Mouse (Mus musculus): ENCODE measurements at regions not wholly inside any gene's neighbourhood (a gene's known extent, or its start where the extent isn't known, plus 50 kb on each side); places are given as distances from the start of the nearest gene placed in this dataset.

GRCm38 (mm10) chr8:46898697-46899445 is 87.8 kb upstream of the Enpp6 start:
- no peaks in the 10 kb centered on the region for H3K36me3 ChIP-seq
- no peaks in the 10 kb centered on the region for H3K9me3 ChIP-seq (replicated peaks)
- H3K9ac ChIP-seq = no peak overlapping the region
- no peak overlapping the region for H3K4me3 ChIP-seq
- H3K27ac ChIP-seq (ENCODE audit: poor library complexity, severe bottlenecking) = no peak overlapping the region
- peaks cover 8% of the 10 kb centered on the region for H3K4me1 ChIP-seq (replicated peaks)
- ATAC-seq (ENCODE audit: insufficient number of reproducible peaks, low FRiP score) = peak; percentile 48; the same call in 1 of the 2 replicates
- WGBS = 31% methylated on average over 5 of the region's 5 CpGs
- H3K27me3 ChIP-seq (replicated peaks) = no peaks in the 10 kb centered on the region
- H3K4me2 ChIP-seq = no peak overlapping the region

DNA sequence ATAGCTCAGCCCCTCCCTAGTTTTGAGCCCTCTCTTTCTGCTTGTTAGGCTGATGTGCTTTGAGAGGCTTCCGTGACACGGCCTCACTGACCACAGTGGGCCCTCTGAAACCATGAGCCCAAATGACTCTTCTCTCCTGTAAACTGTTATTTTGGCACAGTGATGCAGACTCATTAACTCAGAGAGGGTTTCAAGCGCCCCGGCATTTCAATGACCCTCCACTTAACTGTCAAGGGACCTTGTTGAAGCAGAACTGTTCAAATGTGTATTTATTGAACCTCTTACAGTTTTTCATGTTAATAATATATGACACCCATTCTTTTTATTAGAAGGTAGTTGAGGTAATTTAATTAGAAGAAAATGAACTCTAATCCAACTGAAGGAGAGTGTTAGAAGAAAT is 85.9 kb upstream of the Enpp6 start:
- ATAC-seq (ENCODE audit: insufficient number of reproducible peaks, low FRiP score) = no peak
- H3K9ac ChIP-seq = no peak overlapping the region
- WGBS = 80% methylated on average over 4 of the region's 4 CpGs
- H3K27ac ChIP-seq (ENCODE audit: poor library complexity, severe bottlenecking) = no peak overlapping the region
- H3K27me3 ChIP-seq (replicated peaks) = no peaks in the 10 kb centered on the region
- H3K4me3 ChIP-seq = no peak overlapping the region
- no peak overlapping the region for H3K4me2 ChIP-seq
- no peaks in the 10 kb centered on the region for H3K36me3 ChIP-seq
- peaks cover 8% of the 10 kb centered on the region for H3K4me1 ChIP-seq (replicated peaks)
- H3K9me3 ChIP-seq (replicated peaks) = no peaks in the 10 kb centered on the region

DNA sequence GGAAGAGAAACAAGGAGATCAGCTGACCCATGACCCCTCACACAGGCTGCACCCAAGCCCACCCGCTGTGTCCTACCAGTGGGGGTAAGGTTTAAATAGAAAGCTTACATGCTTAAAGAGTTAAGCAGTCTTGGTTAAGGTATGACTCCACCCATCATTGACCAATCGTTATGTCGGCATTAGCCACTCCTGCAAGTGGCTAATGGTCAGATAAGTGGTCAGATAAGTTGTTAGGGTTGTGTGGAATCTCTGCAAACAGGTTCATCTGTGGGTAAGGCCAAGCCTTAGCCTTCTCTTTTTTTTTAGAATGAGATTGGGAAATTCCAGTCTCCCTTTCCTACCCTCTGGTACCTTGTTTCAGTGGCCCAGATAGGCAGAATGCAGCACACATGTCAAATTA is 82.0 kb upstream of the Enpp6 start:
- Histone ChIP-seq H3K9ac (no peak overlapping the region), H3K4me3 (no peak overlapping the region), H3K27ac (ENCODE audit: poor library complexity, severe bottlenecking) (no peak overlapping the region), H3K4me2 (no peak overlapping the region), H3K36me3 (no peaks in the 10 kb centered on the region), H3K27me3 (replicated peaks) (no peaks in the 10 kb centered on the region), H3K4me1 (replicated peaks) (no peaks in the 10 kb centered on the region), H3K9me3 (replicated peaks) (no peaks in the 10 kb centered on the region)
- no peak for ATAC-seq (ENCODE audit: insufficient number of reproducible peaks, low FRiP score)
- WGBS = 57% methylated on average over 3 of the region's 3 CpGs

DNA sequence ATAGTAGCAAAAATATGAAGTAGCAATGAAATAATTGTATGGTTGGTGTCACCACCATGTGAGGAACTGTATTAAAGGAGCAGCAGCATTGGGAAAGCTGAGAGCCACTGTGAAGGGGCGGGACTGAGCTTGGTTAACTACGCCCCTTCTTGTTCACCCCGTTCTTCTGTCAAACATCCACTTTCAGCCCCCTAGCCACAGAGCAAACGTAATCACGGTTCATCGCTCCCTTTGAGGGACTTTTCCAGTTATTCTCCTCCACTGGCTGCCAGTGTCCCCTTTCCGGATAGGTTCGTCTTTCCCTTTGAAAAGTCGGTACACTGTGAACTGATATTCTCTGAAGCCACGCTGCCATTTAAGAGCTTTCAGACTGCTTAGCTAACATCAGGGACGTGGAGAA is 79.3 kb upstream of the Enpp6 start:
- H3K4me2 ChIP-seq = no peak overlapping the region
- no peaks in the 10 kb centered on the region for H3K27me3 ChIP-seq (replicated peaks)
- no peak for ATAC-seq (ENCODE audit: insufficient number of reproducible peaks, low FRiP score)
- H3K27ac ChIP-seq (ENCODE audit: poor library complexity, severe bottlenecking) = no peak overlapping the region
- no peak overlapping the region for H3K9ac ChIP-seq
- no peaks in the 10 kb centered on the region for H3K36me3 ChIP-seq
- H3K4me1 ChIP-seq (replicated peaks) = no peaks in the 10 kb centered on the region
- H3K4me3 ChIP-seq = no peak overlapping the region
- H3K9me3 ChIP-seq (replicated peaks) = no peaks in the 10 kb centered on the region
- 75% methylated on average over 11 of the region's 11 CpGs for WGBS

GRCm38 (mm10) chr8:46908186-46908585 is 78.5 kb upstream of the Enpp6 start:
- ATAC-seq (ENCODE audit: insufficient number of reproducible peaks, low FRiP score) = no peak

DNA sequence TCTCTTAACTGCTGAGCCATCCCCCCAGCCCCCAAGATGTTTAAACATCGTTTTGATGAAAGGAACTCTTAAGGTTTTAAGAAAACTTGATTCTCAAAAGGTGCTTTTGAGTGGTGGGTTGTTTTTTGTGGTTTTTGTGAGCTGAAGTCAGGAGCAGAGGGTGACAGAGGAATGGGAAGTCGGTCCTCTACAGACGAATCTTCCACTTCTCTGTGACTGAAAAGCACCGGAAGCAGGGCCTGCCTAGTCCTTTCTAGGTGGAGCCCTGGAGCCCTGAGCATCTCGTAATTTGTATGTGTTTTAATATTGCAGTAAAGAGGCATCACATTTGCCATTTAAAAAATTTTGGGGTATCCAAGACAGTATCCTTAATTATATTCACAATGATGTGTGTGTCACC is 72.7 kb upstream of the Enpp6 start:
- Histone ChIP-seq H3K27me3 (replicated peaks) (no peaks in the 10 kb centered on the region), H3K4me3 (no peak overlapping the region), H3K4me1 (replicated peaks) (no peaks in the 10 kb centered on the region), H3K36me3 (no peaks in the 10 kb centered on the region), H3K9me3 (replicated peaks) (no peaks in the 10 kb centered on the region), H3K9ac (no peak overlapping the region), H3K4me2 (no peak overlapping the region), H3K27ac (ENCODE audit: poor library complexity, severe bottlenecking) (no peak overlapping the region)
- 29% methylated on average over 5 of the region's 5 CpGs for WGBS
- ATAC-seq (ENCODE audit: insufficient number of reproducible peaks, low FRiP score) = no peak

More at GRCm38 (mm10) chr8:46908186-46908585, 78.5 kb upstream of the Enpp6 start:
- WGBS = 86% methylated on average over 4 of the region's 4 CpGs
- no peaks in the 10 kb centered on the region for H3K27me3 ChIP-seq (replicated peaks)
- H3K4me1 ChIP-seq (replicated peaks) = no peaks in the 10 kb centered on the region
- H3K4me3 ChIP-seq = no peak overlapping the region
- H3K4me2 ChIP-seq = no peak overlapping the region
- H3K27ac ChIP-seq (ENCODE audit: poor library complexity, severe bottlenecking) = no peak overlapping the region
- no peaks in the 10 kb centered on the region for H3K9me3 ChIP-seq (replicated peaks)
- H3K9ac ChIP-seq = no peak overlapping the region
- H3K36me3 ChIP-seq = no peaks in the 10 kb centered on the region

- ATAC-seq (ENCODE audit: insufficient number of reproducible peaks, low FRiP score) = no peak
- Histone ChIP-seq H3K27me3 (replicated peaks) (0 out of 2 replicates have a peak, but pooled peaks cover 6% of the 10 kb centered on the region), H3K4me1 (replicated peaks) (no peaks in the 10 kb centered on the region), H3K4me3 (no peak overlapping the region), H3K9ac (no peak overlapping the region), H3K27ac (ENCODE audit: poor library complexity, severe bottlenecking) (no peak overlapping the region), H3K9me3 (replicated peaks) (no peaks in the 10 kb centered on the region), H3K36me3 (no peaks in the 10 kb centered on the region), H3K4me2 (no peak overlapping the region)
- WGBS = 18% methylated on average over 3 of the region's 3 CpGs
These were observed 66.6 kb upstream of the Enpp6 start for GRCm38 (mm10) chr8:46920071-46920470.

GRCm38 (mm10) chr8:46921075-46921474 is 65.6 kb upstream of the Enpp6 start:
- no peak for ATAC-seq (ENCODE audit: insufficient number of reproducible peaks, low FRiP score)
- Histone ChIP-seq H3K9ac (no peak overlapping the region), H3K9me3 (replicated peaks) (no peaks in the 10 kb centered on the region), H3K4me2 (no peak overlapping the region), H3K27ac (ENCODE audit: poor library complexity, severe bottlenecking) (no peak overlapping the region), H3K27me3 (replicated peaks) (0 out of 2 replicates have a peak, but pooled peaks cover 6% of the 10 kb centered on the region), H3K4me3 (no peak overlapping the region), H3K4me1 (replicated peaks) (no peaks in the 10 kb centered on the region), H3K36me3 (no peaks in the 10 kb centered on the region)
- WGBS = 79% methylated on average over 11 of the region's 11 CpGs

DNA sequence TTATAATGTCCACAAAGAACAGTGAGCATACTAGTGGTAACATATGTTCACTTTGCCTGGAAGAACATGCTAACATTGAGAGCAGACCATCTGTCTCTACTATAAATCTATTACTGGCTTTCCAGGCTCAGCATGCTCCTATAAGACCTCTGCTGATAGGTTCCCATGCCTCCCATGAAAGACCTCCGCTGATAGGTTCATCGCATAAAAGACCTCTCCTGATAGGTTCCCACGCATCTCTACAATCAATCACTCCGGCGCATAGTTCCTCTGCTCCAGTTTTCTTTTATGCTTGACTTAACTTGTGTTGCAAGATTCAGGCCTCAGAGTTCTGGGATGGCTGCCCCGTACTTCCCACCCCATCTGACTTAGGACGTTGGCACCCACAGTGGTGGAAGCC is 65.1 kb upstream of the Enpp6 start:
- Histone ChIP-seq H3K9ac (no peak overlapping the region), H3K4me1 (replicated peaks) (no peaks in the 10 kb centered on the region), H3K9me3 (replicated peaks) (no peaks in the 10 kb centered on the region), H3K27ac (ENCODE audit: poor library complexity, severe bottlenecking) (no peak overlapping the region), H3K36me3 (no peaks in the 10 kb centered on the region), H3K4me3 (no peak overlapping the region), H3K27me3 (replicated peaks) (0 out of 2 replicates have a peak, but pooled peaks cover 6% of the 10 kb centered on the region), H3K4me2 (no peak overlapping the region)
- WGBS = 94% methylated on average over 7 of the region's 7 CpGs
- no peak for ATAC-seq (ENCODE audit: insufficient number of reproducible peaks, low FRiP score)

DNA sequence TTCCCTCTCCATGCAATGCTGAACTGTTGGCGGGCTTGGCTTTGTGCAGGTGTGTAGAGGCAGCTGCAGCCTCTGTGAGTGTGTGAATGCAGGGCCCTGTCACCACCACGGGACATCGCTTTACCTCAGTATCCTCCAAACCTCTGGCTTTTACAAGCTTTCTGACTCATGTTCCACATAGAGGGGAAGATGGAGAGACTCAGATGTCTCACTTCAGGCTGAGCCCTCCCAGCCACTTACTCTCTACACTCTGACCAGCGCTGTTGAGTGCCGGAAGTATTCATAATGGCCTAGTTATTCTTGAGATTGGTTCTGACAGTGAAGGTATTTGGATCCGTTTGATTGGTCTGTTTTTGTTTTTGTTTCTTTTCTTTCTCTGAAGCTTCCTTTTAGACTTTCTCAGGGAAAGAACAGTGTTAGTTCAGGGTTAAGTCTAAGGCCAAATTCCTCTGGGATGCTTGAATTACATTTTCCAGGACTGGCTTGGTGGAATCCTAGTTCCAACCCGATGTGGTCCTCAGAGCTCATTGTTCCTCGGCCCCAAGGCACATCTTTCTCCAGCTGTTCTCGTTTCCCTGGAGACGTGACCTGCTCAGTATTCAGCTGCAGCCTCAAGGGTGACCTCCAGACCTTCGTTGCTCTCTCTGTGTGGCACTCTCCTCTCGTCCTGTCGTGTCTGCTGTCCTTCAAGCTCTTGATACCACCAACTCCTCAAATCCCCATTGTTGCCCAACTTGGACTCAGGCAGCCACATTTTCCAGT is 61.7 kb upstream of the Enpp6 start:
- ATAC-seq (ENCODE audit: insufficient number of reproducible peaks, low FRiP score) = no peak
- Histone ChIP-seq H3K27me3 (replicated peaks) (0 out of 2 replicates have a peak, but pooled peaks cover 2% of the 10 kb centered on the region), H3K4me3 (no peak overlapping the region), H3K4me1 (replicated peaks) (peaks cover 2% of the 10 kb centered on the region; the same call in 1 of the 2 replicates), H3K9ac (no peak overlapping the region), H3K4me2 (no peak overlapping the region), H3K27ac (ENCODE audit: poor library complexity, severe bottlenecking) (no peak overlapping the region), H3K9me3 (replicated peaks) (no peaks in the 10 kb centered on the region), H3K36me3 (no peaks in the 10 kb centered on the region)
- 48% methylated on average over 13 of the region's 13 CpGs for WGBS

- peaks cover 2% of the 10 kb centered on the region; the same call in 1 of the 2 replicates for H3K4me1 ChIP-seq (replicated peaks)
- H3K4me3 ChIP-seq = no peak overlapping the region
- H3K27ac ChIP-seq (ENCODE audit: poor library complexity, severe bottlenecking) = no peak overlapping the region
- WGBS = 58% methylated on average over 6 of the region's 6 CpGs
- ATAC-seq (ENCODE audit: insufficient number of reproducible peaks, low FRiP score) = no peak
- H3K36me3 ChIP-seq = no peaks in the 10 kb centered on the region
- no peaks in the 10 kb centered on the region for H3K9me3 ChIP-seq (replicated peaks)
- no peak overlapping the region for H3K9ac ChIP-seq
- H3K4me2 ChIP-seq = no peak overlapping the region
- no peaks in the 10 kb centered on the region for H3K27me3 ChIP-seq (replicated peaks)
These were observed 58.0 kb upstream of the Enpp6 start for GRCm38 (mm10) chr8:46928718-46929117.

Data from heart, embryonic 12.5 days (tissue).